Mouse (Mus musculus) testis, postnatal 14 days (tissue): Measurements from ENCODE around the gene Rgl1.

Source experiments
- DNase-seq: peaks from one replicate; pipeline ENCODE4 v3.0.0; 2021; ENCODE audit warnings: low spot score

Rgl1 gene

GRCm38 (mm10) chr1:152543449-152544159, 222.5 kb downstream of the Rgl1 start:
- no peak for DNase-seq

- no peak for DNase-seq
Observed at GRCm38 (mm10) chr1:152542747-152543378, 223.3 kb downstream of the Rgl1 start.

GRCm38 (mm10) chr1:152540304-152540887, 225.8 kb downstream of the Rgl1 start:
- no peak for DNase-seq

- DNase-seq: no peak
Observed at GRCm38 (mm10) chr1:152538817-152539216, 227.3 kb downstream of the Rgl1 start.

- DNase-seq: no peak
Observed at GRCm38 (mm10) chr1:152537186-152537585, 229.0 kb downstream of the Rgl1 start.

- no peak for DNase-seq
Observed at GRCm38 (mm10) chr1:152536416-152537018, 229.6 kb downstream of the Rgl1 start.

GRCm38 (mm10) chr1:152534531-152534930, 231.6 kb downstream of the Rgl1 start:
- no peak for DNase-seq

DNA sequence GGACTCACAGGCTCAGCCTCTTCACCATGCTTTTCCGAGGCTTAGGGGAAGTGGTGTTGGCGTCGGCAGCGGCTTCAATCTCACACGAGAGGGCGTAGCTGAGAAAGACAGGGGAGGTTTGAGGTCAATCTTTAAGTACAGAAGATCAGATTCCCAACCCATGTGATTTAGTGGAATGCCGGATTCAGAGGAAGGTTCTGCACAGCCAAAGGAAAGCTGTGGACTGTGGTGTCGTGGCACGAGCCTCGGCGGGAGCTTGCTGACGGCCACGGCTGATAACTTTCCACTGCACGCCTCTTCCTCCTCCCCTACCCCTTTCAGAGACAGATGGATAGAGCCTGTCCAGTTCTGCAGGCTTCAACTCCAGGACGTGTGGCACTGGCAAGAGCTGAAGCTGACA, 234.7 kb downstream of the Rgl1 start:
- DNase-seq: no peak

DNA sequence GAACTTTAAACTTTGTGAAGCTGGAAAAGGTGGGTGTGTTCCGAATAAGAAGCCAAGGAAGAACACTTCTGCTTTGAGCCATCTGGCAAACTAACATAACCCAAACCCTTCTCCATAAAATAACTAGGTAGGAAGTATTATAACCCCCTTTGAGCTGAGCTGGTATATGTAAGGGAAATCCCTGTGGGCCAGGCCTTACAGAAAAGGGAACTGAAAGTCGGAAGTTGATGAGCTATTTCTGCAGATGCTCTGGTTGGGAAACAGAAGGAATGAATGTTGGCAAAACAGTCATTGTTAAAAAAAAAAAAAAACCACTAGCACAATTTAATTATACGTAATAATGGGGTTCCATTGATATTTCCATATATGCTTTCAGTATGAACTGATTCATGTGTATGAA, 237.4 kb downstream of the Rgl1 start:
- no peak for DNase-seq

DNA sequence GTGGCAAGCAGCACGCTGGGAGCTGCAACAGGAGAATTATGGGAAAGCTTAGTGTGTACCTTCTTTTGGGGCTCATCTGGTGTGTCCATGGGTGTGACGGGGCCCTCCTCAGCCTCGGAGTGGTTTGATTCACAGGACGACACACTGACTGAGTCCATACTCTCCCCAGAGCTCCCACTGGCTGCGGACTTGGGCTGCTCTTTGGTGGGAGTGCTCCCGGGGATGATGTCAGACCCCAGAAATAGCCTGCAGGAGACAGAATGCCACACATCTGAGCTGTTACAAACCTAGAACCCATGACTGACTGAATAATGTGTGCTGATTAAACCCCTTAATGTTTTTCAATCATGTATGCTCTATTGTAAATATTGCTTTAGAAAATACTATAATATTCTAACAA, 237.9 kb downstream of the Rgl1 start:
- no peak for DNase-seq

DNA sequence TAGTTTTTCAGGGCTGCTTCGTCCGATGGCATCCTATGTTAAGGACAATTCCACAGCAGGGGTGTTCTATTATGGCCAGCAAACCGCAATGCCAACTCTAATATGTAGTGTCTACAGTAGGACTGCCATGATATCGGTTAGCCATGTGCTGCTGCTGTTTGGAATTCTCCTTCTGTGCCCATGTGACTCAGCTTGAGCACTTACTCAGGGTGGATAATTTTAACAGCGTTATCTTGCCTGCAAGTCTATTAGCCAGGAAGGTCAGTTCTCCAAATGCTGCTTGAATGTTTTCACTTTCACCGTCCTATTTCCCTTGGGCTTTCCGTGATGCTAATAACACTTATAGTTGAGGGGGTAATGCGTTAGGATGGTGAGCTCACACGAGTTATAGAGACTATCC, 240.0 kb downstream of the Rgl1 start:
- DNase-seq: no peak

DNA sequence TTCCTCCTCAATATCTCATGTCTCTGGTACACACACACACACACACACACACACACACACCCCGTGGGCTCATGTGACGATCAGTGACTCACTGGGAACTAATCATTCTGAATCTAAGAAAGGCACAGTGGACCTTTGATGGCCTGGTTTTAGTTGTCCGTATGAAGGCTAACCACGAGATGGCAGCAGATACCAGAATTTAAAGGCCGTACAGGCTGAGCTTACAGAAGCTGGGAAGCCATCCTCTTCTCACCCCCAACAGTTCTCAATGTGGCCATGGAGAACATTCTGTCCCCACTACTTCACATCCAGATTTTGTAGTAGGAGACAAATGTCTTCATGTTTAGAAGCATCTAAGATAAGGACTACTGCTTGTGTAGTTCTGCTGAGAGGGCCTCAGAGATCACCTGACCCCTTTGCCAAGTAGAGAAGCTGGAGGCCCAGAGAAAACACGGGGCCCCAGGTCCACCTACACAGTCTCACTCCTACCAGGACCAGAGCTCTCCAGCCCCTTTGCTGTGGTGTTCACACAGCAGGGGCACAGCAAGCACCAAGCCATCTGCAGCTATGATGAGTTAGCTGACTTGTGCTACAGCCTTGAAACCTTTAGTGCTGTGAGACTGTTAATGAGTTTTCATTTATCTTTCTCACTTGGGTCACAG, 241.0 kb downstream of the Rgl1 start:
- peak; percentile 53 for DNase-seq

DNA sequence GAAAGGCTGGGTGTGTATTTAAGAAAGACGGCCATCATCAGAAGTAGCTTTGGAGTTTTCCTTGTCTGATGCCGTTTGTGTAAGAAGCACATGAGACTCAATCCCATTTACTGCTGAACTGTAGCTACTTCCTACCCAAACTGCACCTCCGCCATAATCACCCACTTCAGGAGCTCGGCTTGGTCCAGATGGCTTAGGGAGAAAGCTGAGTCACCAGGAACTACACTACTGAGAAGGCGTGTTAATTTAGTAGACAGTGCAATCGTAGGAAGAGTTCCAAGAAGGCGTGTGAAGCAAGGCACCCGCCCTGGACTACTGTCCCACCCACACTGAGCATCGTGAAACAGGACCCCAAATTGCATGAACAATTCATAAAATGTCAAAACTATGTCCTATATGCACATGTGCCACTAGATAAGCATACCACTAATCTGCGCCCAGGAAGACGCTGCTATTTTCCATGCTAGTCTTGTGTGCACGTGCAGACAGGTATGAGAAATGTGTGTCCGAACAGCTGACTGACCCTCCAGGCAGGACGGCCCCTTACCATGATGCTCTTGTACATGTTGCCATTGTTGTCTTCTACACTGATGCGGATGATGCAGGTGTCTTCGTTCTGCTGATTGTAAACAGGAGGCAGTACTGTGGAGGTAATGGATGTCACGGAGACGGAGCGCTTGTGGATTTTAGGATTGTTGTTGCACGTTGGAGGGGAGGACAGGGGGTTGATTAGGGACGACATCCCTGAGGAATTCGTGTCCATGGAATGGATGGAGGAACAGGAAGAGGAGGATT, 241.9 kb downstream of the Rgl1 start:
- DNase-seq: no peak

DNA sequence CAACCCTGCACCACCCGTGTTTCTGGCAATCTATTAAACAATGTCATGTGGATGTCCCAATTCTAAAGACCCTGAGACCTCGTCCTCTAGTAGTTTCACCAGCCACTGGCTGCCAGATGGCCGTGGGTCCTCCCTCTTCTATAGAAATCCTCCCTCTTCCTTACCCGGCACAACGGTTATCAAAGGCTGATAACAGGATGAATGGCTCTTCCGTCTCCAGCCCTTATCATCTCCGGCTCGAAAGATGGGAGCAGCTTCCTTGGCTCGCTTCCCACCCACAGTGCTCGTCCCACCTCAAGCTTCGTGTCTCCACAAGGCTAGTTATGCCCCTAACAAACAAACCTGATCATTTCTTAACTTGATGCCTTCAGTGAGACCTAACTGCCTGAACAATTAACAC, 242.9 kb downstream of the Rgl1 start:
- no peak for DNase-seq

GRCm38 (mm10) chr1:152522226-152522625, 243.9 kb downstream of the Rgl1 start:
- DNase-seq: no peak

GRCm38 (mm10) chr1:152520798-152521575, 245.2 kb downstream of the Rgl1 start:
- DNase-seq: no peak

GRCm38 (mm10) chr1:152518971-152519370, 247.2 kb downstream of the Rgl1 start:
- no peak for DNase-seq

- no peak for DNase-seq
Observed at GRCm38 (mm10) chr1:152517057-152517570, 249.0 kb downstream of the Rgl1 start.

DNA sequence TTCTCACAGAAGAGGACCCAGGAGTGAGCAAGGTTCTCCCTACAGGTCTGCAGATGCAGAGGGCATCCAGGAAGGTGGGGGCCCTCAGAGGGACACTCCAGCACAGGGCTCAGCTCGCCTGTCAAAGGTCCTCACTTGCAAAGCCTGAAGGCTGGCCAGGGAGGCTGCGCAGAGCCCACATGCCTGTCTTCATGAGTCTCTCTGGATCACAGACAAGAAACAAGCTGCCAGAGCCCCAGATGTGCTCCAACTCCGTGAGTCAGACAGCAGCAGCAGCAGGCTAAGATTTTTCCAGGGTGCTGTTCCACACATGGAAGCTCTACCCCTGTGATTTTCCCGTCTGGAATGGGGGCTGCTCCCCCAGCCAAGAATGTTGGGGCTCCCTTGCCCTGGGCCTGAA, 251.9 kb downstream of the Rgl1 start:
- no peak for DNase-seq

GRCm38 (mm10) chr1:152511237-152511636, 254.9 kb downstream of the Rgl1 start:
- no peak for DNase-seq
